Mouse (Mus musculus): ENCODE results near the gene 3830417A13Rik.

3830417A13Rik gene

GRCm38 (mm10) chrX:64173248-64173647, at the start of gene 3830417A13Rik:
Gene 3830417A13Rik, plus strand, starts transcription at chrX:64173548.
- DNase-seq (ENCODE audit: low spot score), result no peak

GRCm38 (mm10) chrX:64152098-64152497, 21.2 kb upstream of the 3830417A13Rik start, which contains the start of gene Gm6760:
Gene Gm6760, minus strand, starts transcription at chrX:64152198.
- no peak for DNase-seq (ENCODE audit: low spot score)

GRCm38 (mm10) chrX:64181246-64181645, 7.9 kb downstream of the 3830417A13Rik start:
- no peak for DNase-seq (ENCODE audit: low spot score)

Measured in lung, postnatal 25 days (tissue).